Mouse (Mus musculus) liver, embryonic 14.5 days (tissue): ENCODE measurements around the gene Ptpn12.

Experiments
- CTCF ChIP-seq: IDR thresholded peaks from 2 replicates; pipeline ENCODE4 v1.5.1; 2016; ENCODE audit warnings: antibody characterized with exemption, low read depth, control low read depth
- EP300 ChIP-seq: IDR thresholded peaks from 2 replicates; pipeline ENCODE4 v1.6.1; 2016; ENCODE audit warnings: antibody characterized with exemption, low read depth

- TF ChIP-seq EP300 (no peak), CTCF (no peak)
Measured at GRCm38 (mm10) chr5:20990062-20990809, 65.5 kb downstream of the Ptpn12 start.
